Mouse (Mus musculus): ENCODE measurements around the gene Mroh2b. TPM values are rescaled to one million over a fixed set of nuclear protein-coding genes. Genes with fewer than 3 reads are reported as not detected.

Gene Mroh2b
- polyA plus RNA-seq (2014; fragmentation: Nextera tagmentation; extraction: Ambion mirVana): not detected in 2 replicates

GRCm38 (mm10) chr15:4898437-4898836 lies at the start of gene Mroh2b:
Gene Mroh2b, plus strand, starts transcription at chr15:4898737.
- no peaks in the 10 kb centered on the region for H3K4me1 ChIP-seq (ENCODE audit: insufficient read depth)
- H3K9ac ChIP-seq: no peak within 1 kb of the TSS
- TF ChIP-seq CTCF (IDR thresholded peaks at IDR 0.05; ENCODE audit: low read depth): no peak
- 95% methylated on average over 1 of the region's 1 CpGs for WGBS
- DNase-seq (no peak), ATAC-seq (ENCODE audit: insufficient read depth) (no peak)
- H3K4me3 ChIP-seq (ENCODE audit: low read depth, low read length): no peak within 1 kb of the TSS
- no peak within 1 kb of the TSS for H3K27ac ChIP-seq (ENCODE audit: low read depth)
- H3K4me2 ChIP-seq: no peak within 1 kb of the TSS
- H3K36me3 ChIP-seq (ENCODE audit: insufficient read depth): no peaks in the 10 kb centered on the region
- H3K9me3 ChIP-seq (ENCODE audit: low read depth, low read length): no peaks in the 10 kb centered on the region
- no peaks in the 10 kb centered on the region for H3K27me3 ChIP-seq (ENCODE audit: insufficient read depth, low read length)

- no peaks in the 10 kb centered on the region for H3K9me3 ChIP-seq (ENCODE audit: low read depth, low read length)
- H3K9ac ChIP-seq: no peak overlapping the region
- TF ChIP-seq CTCF (IDR thresholded peaks at IDR 0.05; ENCODE audit: low read depth): no peak
- 68% methylated on average over 1 of the region's 1 CpGs for WGBS
- no peaks in the 10 kb centered on the region for H3K4me1 ChIP-seq (ENCODE audit: insufficient read depth)
- H3K4me2 ChIP-seq: no peak overlapping the region
- H3K4me3 ChIP-seq (ENCODE audit: low read depth, low read length): no peak overlapping the region
- no peak overlapping the region for H3K27ac ChIP-seq (ENCODE audit: low read depth)
- H3K27me3 ChIP-seq (ENCODE audit: insufficient read depth, low read length): no peaks in the 10 kb centered on the region
- no peak for ATAC-seq (ENCODE audit: insufficient read depth)
- H3K36me3 ChIP-seq (ENCODE audit: insufficient read depth): no peaks in the 10 kb centered on the region
- DNase-seq: no peak
These were observed 48.5 kb upstream of the Mroh2b start for GRCm38 (mm10) chr15:4850015-4850414.

- WGBS: 73% methylated on average over 3 of the region's 3 CpGs
- H3K36me3 ChIP-seq (ENCODE audit: insufficient read depth): no peaks in the 10 kb centered on the region
- H3K4me2 ChIP-seq: no peak overlapping the region
- no peaks in the 10 kb centered on the region for H3K4me1 ChIP-seq (ENCODE audit: insufficient read depth)
- no peak for ATAC-seq (ENCODE audit: insufficient read depth)
- no peaks in the 10 kb centered on the region for H3K9me3 ChIP-seq (ENCODE audit: low read depth, low read length)
- H3K9ac ChIP-seq: no peak overlapping the region
- no peak for DNase-seq
- TF ChIP-seq CTCF (IDR thresholded peaks at IDR 0.05; ENCODE audit: low read depth): no peak
- no peaks in the 10 kb centered on the region for H3K27me3 ChIP-seq (ENCODE audit: insufficient read depth, low read length)
- no peak overlapping the region for H3K27ac ChIP-seq (ENCODE audit: low read depth)
- no peak overlapping the region for H3K4me3 ChIP-seq (ENCODE audit: low read depth, low read length)
These were observed 3.6 kb upstream of the Mroh2b start for GRCm38 (mm10) chr15:4894962-4895361.

- Histone ChIP-seq H3K27me3 (ENCODE audit: insufficient read depth, low read length) (no peaks in the 10 kb centered on the region), H3K36me3 (ENCODE audit: insufficient read depth) (no peaks in the 10 kb centered on the region), H3K9ac (no peak overlapping the region), H3K4me1 (ENCODE audit: insufficient read depth) (no peaks in the 10 kb centered on the region), H3K4me3 (ENCODE audit: low read depth, low read length) (no peak overlapping the region), H3K27ac (ENCODE audit: low read depth) (no peak overlapping the region), H3K4me2 (no peak overlapping the region), H3K9me3 (ENCODE audit: low read depth, low read length) (no peaks in the 10 kb centered on the region)
- ATAC-seq (ENCODE audit: insufficient read depth) (no peak), DNase-seq (no peak)
- no peak for TF ChIP-seq CTCF (IDR thresholded peaks at IDR 0.05; ENCODE audit: low read depth)
- WGBS: 85% methylated on average over 8 of the region's 8 CpGs
These were observed 36.2 kb downstream of the Mroh2b start for GRCm38 (mm10) chr15:4934731-4935130.

- no peak for TF ChIP-seq CTCF (IDR thresholded peaks at IDR 0.05; ENCODE audit: low read depth)
- H3K9me3 ChIP-seq (ENCODE audit: low read depth, low read length): no peaks in the 10 kb centered on the region
- no peak overlapping the region for H3K9ac ChIP-seq
- H3K27me3 ChIP-seq (ENCODE audit: insufficient read depth, low read length): no peaks in the 10 kb centered on the region
- H3K36me3 ChIP-seq (ENCODE audit: insufficient read depth): no peaks in the 10 kb centered on the region
- no peak overlapping the region for H3K4me2 ChIP-seq
- H3K4me1 ChIP-seq (ENCODE audit: insufficient read depth): no peaks in the 10 kb centered on the region
- no peak overlapping the region for H3K4me3 ChIP-seq (ENCODE audit: low read depth, low read length)
- H3K27ac ChIP-seq (ENCODE audit: low read depth): no peak overlapping the region
- peak; percentile 5 for DNase-seq
- WGBS: 91% methylated on average over 1 of the region's 1 CpGs
- ATAC-seq (ENCODE audit: insufficient read depth): no peak
These were observed 74.8 kb downstream of the Mroh2b start for GRCm38 (mm10) chr15:4973355-4973754.

- Histone ChIP-seq H3K4me2 (no peak overlapping the region), H3K27ac (ENCODE audit: low read depth) (no peak overlapping the region), H3K9ac (no peak overlapping the region), H3K9me3 (ENCODE audit: low read depth, low read length) (no peaks in the 10 kb centered on the region), H3K4me1 (ENCODE audit: insufficient read depth) (no peaks in the 10 kb centered on the region), H3K27me3 (ENCODE audit: insufficient read depth, low read length) (no peaks in the 10 kb centered on the region), H3K36me3 (ENCODE audit: insufficient read depth) (no peaks in the 10 kb centered on the region), H3K4me3 (ENCODE audit: low read depth, low read length) (no peak overlapping the region)
- WGBS: 32% methylated on average over 2 of the region's 2 CpGs
- ATAC-seq (ENCODE audit: insufficient read depth): no peak
- DNase-seq: no peak
- no peak for TF ChIP-seq CTCF (IDR thresholded peaks at IDR 0.05; ENCODE audit: low read depth)
These were observed 104.4 kb downstream of the Mroh2b start for GRCm38 (mm10) chr15:5002903-5003302.

GRCm38 (mm10) chr15:5003503-5004196 lies 105.1 kb downstream of the Mroh2b start:
- 73% methylated on average over 6 of the region's 6 CpGs for whole genome bisulfite sequencing

More at GRCm38 (mm10) chr15:5003503-5004196, 105.1 kb downstream of the Mroh2b start:
- no peaks in the 10 kb centered on the region for H3K27me3 ChIP-seq (ENCODE audit: insufficient read depth, low read length)
- no peaks in the 10 kb centered on the region for H3K4me1 ChIP-seq (ENCODE audit: insufficient read depth)
- H3K4me3 ChIP-seq (ENCODE audit: low read depth, low read length): no peak overlapping the region
- ATAC-seq (ENCODE audit: insufficient read depth) (no peak), DNase-seq (no peak)
- no peaks in the 10 kb centered on the region for H3K9me3 ChIP-seq (ENCODE audit: low read depth, low read length)
- no peaks in the 10 kb centered on the region for H3K36me3 ChIP-seq (ENCODE audit: insufficient read depth)
- H3K9ac ChIP-seq: no peak overlapping the region
- no peak overlapping the region for H3K4me2 ChIP-seq
- H3K27ac ChIP-seq (ENCODE audit: low read depth): no peak overlapping the region
- no peak for TF ChIP-seq CTCF (IDR thresholded peaks at IDR 0.05; ENCODE audit: low read depth)
